Mouse (Mus musculus) CD4-positive naive resting alpha-beta T cell, adult 76 days (primary cell): ENCODE data around the gene Olfr917. TPM values are rescaled to one million over a fixed set of nuclear protein-coding genes. Genes with fewer than 3 reads are reported as not detected.

Experiments
- total RNA-seq: library from RNA; stranded (reverse); gene quantifications from one replicate; pipeline ENCODE4 v1.2.4, GENCODE M21; 2023

The Olfr917 gene
- total RNA-seq = not detected

GRCm38 (mm10) chr9:38665742-38666141, at the start of gene Olfr917:
Gene Olfr917, minus strand, starts transcription at chr9:38665842.

DNA sequence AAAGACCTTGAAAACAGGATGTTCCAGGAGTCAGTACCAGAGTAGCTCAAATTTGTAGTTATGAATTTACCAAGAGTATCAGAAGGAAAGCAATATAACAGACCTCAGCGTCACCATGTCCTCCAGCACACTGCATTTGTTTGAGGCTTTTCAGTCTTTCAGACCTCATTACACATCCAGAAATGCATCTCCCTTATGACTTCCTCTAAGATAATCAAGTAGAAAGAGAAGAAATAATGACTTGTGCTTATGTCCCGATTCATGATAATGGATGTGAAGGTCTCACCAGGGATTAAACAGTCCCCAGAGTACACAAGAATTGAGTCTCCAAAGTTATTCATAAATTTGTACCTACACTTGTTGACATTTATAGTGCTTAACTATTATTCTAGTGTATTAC, 8.9 kb upstream of the Olfr917 start, which contains the start of gene Olfr918:
Gene Olfr918 (minus strand): TSS at position 101 of the 400 bp plus-strand sequence.

DNA sequence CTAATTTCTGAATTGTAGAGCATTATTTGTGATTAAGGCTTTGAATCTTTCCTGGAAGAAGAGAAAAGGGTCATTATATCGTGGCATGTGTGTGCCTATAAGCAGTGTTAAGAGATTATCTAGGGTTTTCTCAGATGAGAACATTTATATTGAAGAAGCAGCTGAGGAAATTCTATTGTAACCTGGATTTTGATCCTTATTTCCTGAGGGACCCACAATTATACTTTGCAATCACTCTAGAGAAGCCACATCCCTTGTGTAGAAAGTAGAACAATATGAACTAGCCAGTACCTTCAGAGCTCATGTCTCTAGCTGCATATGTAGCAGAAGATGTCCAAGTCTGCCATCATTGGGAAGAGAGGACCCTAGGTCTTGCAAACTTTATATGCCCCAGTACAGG, 5.9 kb downstream of the Olfr917 start, which contains the start of gene Olfr916:
Gene Olfr916 (minus strand): TSS at position 101 of the 400 bp plus-strand sequence.

Other genes with a start within 250 kb of the Olfr917 start
- not detected for gene Olfr901, start 236.4 kb downstream of the Olfr917 start, total RNA-seq
- gene Olfr902, start 218.2 kb downstream of the Olfr917 start, total RNA-seq = not detected
- gene Olfr904, start 202.7 kb downstream of the Olfr917 start, total RNA-seq = not detected
- gene Olfr905, start 194.7 kb downstream of the Olfr917 start, total RNA-seq = not detected
- not detected for gene Olfr906, start 178.8 kb downstream of the Olfr917 start, total RNA-seq
- gene Olfr907, start 170.0 kb downstream of the Olfr917 start, total RNA-seq = not detected
- gene Olfr911-ps1, start 144.3 kb downstream of the Olfr917 start, total RNA-seq = not detected
- not detected for gene Olfr910, start 128.0 kb downstream of the Olfr917 start, total RNA-seq
- not detected for gene Olfr912, start 85.7 kb downstream of the Olfr917 start, total RNA-seq
- not detected for gene Olfr913, start 73.1 kb downstream of the Olfr917 start, total RNA-seq
- not detected for gene Olfr914, start 60.7 kb downstream of the Olfr917 start, total RNA-seq
- gene Olfr916, start 6.0 kb downstream of the Olfr917 start, total RNA-seq = not detected
- gene Olfr918, start 8.8 kb upstream of the Olfr917 start, total RNA-seq = not detected
- gene Olfr919, start 37.8 kb upstream of the Olfr917 start, total RNA-seq = not detected
- gene Vwa5a, start 52.4 kb upstream of the Olfr917 start, total RNA-seq = 5.0 TPM
- 0.12 TPM for gene Olfr920, start 86.5 kb upstream of the Olfr917 start, total RNA-seq
- not detected for gene Olfr921, start 107.2 kb upstream of the Olfr917 start, total RNA-seq
- gene Olfr922, start 148.8 kb upstream of the Olfr917 start, total RNA-seq = not detected
- gene Olfr923, start 160.7 kb upstream of the Olfr917 start, total RNA-seq = not detected
- not detected for gene Olfr924, start 178.6 kb upstream of the Olfr917 start, total RNA-seq
- not detected for gene Olfr26, start 189.2 kb upstream of the Olfr917 start, total RNA-seq
- not detected for gene Olfr926, start 211.3 kb upstream of the Olfr917 start, total RNA-seq